Mouse (Mus musculus): ENCODE measurements at regions not wholly inside any gene's neighbourhood (a gene's known extent, or its start where the extent isn't known, plus 50 kb on each side); places are given as distances from the start of the nearest gene placed in this dataset.

DNA sequence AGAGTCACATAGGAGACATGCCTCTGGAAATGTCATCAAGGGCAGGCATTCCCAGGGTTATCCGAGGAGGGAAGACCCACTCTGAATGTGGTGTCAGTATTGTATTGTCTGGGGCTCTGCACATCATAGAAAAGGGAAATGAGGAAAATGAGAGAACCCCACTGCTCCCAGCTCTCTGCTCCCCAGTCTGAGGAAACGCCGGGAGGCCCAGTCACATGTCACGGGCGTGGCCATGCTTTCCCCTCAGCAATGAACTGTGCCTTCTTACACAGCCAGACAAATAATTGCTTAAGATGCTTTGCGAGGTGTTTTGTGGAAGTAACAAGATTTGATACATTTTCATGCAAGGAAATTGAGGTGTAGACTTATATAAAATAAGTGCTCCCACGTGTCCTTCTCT, 366.1 kb downstream of the Cbln4 start:
- ATAC-seq (replicated peaks; ENCODE audit: poor library complexity), result no peak

- no peak for ATAC-seq (replicated peaks; ENCODE audit: poor library complexity)
These were observed 367.2 kb downstream of the Cbln4 start for GRCm38 (mm10) chr2:171676083-171676482.

DNA sequence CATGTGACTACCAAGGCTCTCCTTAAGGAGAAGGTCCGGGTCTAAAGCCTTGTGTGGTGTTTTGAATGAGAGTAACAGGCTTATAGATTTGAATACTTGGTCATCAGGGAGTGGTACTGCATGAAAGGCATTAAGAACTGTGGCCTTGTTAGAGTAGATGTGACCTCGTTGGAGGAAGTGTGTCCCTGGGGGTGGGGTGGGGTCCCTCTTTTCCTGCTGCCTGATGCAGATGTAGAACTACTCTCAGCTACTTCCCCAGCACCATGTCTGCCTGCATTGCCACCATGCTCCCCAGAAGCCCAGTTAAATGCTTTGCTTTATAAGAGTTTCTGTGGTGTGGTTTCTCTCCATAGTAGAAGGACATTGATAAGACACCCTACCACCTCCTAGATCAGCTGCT, 367.9 kb downstream of the Cbln4 start:
- no peak for ATAC-seq (replicated peaks; ENCODE audit: poor library complexity)

DNA sequence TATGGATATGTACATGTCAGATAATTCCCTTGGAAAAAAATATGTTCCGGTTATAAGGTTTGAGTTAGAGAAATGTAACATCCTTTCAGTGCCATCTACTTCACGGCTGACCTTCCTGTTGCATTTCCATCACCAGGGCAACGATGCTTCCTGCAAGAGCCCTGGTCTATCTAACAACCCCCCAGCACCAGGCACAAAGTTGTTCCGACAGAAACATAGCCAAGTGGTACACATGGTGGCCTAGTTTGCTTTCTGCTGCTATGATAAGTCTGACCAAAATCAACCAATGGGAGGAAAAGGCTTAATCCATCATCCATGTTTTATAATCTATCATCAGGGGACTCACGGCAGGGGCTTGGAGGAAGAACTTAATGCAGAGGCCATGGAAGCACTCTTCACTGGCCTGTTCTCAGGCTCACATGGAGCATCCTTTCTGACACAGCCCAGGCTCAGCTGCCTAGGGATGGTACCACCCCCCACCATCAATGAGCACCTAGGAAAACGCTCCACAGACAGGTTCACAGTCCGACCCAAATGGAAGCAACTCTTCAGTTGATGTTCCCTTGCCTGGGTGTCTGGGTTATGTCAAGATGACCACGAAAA, 372.2 kb downstream of the Cbln4 start:
- no peak for ATAC-seq (replicated peaks; ENCODE audit: poor library complexity)

DNA sequence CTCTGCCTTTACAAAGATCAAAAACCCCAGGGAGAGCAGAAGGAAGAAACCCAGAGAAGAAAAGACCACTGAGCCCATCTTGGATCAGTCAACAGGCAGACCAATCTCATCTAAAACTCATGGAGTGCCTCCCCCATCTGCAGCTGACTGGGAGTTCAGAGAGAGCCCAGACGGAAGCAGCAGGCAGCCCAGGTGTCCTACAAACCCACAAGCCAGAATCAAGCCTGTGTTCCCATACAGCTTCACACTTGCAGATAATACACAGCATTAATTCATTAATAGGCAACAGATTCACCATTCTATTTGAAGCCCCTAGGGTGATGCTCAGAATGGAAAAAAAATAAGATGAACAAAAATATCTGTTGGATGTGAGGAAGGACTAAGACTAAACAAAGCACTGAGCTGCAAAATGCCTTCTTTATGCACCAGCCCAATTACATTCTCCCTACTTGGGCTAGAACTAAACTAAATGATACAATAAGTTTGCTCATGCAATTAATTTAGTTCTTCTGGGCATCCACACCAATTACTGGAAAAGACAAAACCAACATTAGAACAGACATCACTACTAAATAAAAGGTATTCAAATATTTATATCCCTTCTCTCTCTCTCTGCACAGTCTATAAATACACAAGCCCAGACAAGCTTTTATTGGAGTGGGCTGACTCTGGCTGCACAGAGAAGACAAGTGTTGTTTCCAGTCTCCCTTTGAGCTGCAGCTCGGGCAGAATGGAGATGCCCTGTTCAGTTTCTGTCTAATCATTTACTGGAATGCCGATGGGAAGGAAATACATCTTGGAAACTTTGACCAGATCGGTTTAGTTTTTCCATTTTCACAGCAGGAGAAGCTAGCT, 374.2 kb downstream of the Cbln4 start:
- no peak for ATAC-seq (replicated peaks; ENCODE audit: poor library complexity)

GRCm38 (mm10) chr2:171662571-171662970, 380.7 kb downstream of the Cbln4 start:
- no peak for ATAC-seq (replicated peaks; ENCODE audit: poor library complexity)

DNA sequence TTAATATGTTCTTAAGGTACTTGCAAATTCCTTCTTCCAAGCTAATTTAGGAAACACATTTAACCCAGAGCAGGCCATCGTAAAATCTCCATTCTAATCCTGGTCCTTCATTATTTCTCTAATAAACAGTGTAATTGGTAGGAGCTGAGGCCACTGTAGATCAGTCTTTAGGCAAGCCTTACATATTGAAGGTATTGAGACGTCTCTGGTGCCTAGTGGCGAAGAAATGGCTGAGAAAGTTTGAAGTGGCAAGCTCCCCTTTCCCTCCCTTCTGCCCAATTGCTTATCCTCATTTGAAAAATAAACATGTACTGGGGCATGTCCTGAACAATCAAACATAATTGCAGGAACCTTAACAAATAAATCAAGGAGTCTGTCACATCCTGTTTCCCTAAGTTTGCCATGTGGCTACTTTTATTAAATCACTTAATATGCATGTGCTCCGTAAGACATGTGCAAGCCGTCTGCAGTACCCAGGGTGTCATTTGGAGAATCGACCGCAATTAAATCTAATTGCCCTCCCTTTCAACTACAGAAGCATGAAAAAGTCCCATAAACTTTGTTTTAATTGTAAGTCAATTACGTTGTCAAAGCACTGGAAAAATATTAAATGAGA, 381.3 kb downstream of the Cbln4 start:
- no peak for ATAC-seq (replicated peaks; ENCODE audit: poor library complexity)

DNA sequence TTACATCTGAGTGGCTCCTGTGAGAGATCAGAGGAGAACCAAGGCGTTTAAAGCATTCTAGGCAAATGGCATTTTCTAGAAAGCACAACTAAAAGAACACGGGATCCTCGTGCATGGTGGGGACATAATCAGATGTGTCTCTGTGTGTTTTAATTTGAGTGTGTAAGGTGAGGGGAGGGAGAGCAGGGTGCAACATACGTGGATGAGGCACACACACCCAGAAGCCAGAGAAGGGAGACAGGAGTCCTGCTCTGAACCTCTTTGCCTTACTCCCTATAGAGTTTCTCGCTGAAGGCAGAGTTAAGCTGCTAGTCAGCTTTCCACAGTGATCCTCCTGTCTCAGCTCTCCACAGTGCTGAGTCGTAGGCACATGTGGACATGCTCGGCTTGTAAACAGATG, 386.1 kb downstream of the Cbln4 start:
- no peak for ATAC-seq (replicated peaks; ENCODE audit: poor library complexity)

DNA sequence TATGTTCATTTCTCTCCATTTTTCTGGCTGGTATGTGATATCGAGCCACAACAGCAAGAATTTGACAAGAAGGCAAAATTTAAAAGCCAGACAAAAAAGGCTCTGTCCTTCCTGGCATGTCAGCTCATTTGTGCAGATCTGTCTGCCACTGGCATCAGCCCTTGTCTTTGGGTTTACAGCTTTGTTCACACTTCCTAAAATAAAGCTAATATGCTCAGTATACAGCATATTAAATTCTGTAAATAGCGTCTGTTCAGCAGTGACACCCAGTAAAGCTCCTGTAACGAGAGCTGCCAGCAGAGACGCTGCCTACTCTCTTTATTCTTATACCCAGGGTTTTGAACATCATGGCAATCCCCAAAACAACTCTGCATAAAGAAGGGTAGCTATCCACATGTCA, 401.5 kb downstream of the Cbln4 start:
- ATAC-seq (replicated peaks; ENCODE audit: poor library complexity), result no peak

- no peak for ATAC-seq (replicated peaks; ENCODE audit: poor library complexity)
These were observed 402.8 kb downstream of the Cbln4 start for GRCm38 (mm10) chr2:171640478-171640877.

- no peak for ATAC-seq (replicated peaks; ENCODE audit: poor library complexity)
These were observed 404.3 kb downstream of the Cbln4 start for GRCm38 (mm10) chr2:171638931-171639330.

DNA sequence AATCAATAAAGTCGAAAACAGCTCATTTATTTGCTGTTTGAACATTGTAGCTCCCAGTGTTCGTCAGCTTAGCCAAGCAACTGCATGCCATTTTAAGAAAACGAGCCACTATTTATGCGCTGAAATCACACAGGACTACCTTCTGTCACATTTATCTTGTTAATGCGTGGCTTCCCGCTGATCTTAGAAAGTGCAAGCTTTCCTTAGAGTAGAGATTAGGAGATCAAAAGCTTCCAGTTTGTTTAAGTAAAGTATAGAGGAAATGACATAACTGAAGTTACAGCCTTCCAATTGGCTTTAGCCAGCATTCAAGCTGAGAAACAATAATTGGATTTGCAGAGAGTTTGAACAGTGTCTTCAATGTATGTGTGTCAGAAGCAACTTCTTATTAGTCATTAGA, 406.4 kb downstream of the Cbln4 start:
- ATAC-seq (replicated peaks; ENCODE audit: poor library complexity), result no peak

DNA sequence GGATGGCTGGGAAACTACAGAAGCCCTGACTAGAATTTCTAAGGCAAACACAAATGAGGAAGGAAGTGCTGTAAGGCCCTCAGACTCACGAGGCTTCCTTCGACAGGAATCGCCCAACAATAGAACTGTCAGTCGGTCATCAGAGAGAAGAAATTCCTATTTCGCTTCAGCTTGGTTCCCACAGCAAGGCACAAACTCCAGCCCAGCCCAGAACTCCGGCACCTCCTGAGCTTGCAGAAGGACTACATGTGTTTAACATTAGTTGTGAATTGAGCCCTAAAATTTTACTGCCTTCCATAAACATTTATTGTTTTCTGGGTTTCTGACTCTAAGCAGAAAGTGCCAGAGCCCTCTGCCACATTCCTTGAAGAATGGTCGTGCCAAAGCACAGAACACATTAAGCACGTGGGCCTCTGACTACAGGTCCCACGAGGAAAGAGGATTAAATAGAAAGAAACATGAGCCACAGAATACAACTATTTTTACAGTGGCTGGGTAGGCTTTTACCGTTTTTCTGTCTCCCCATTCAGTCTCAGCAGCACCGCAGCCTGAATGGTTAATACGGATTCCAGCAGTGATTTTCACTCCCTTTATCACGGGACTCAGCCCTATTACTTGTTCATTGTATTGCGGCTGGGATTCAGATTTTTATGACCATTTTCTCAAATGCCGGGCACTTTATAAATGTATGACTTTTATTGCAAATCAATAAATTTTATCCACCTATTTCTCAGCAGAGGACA, 409.7 kb downstream of the Cbln4 start:
- ATAC-seq (replicated peaks; ENCODE audit: poor library complexity), result no peak

- no peak for ATAC-seq (replicated peaks; ENCODE audit: poor library complexity)
These were observed 413.1 kb downstream of the Cbln4 start for GRCm38 (mm10) chr2:171630101-171630715.

- no peak for ATAC-seq (replicated peaks; ENCODE audit: poor library complexity)
These were observed 414.9 kb downstream of the Cbln4 start for GRCm38 (mm10) chr2:171628182-171628850.

- ATAC-seq (replicated peaks; ENCODE audit: poor library complexity), result no peak
These were observed 422.6 kb downstream of the Cbln4 start for GRCm38 (mm10) chr2:171620668-171621067.

DNA sequence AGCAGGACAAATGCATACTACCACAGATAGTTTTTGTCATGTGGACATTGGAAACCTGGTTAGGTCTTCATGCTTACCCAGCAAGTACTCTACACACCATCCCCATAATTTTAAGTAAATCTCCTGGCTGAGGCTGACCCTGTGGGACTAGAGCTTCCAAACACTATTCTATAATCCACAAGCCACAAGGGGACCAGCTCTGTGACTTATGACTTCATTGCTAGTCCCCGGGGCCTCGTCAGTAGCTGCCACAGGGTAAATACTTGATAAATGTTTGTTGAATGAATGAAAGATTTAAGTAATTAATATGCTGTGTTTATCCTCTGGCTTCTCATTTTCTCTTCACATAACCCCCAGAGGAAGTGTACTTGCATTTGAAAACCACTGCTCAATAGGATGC, 423.0 kb downstream of the Cbln4 start:
- no peak for ATAC-seq (replicated peaks; ENCODE audit: poor library complexity)

- ATAC-seq (replicated peaks; ENCODE audit: poor library complexity), result no peak
These were observed 424.5 kb downstream of the Cbln4 start for GRCm38 (mm10) chr2:171618771-171619170.

- ATAC-seq (replicated peaks; ENCODE audit: poor library complexity), result no peak
These were observed 424.9 kb downstream of the Cbln4 start for GRCm38 (mm10) chr2:171618333-171618732.

- ATAC-seq (replicated peaks; ENCODE audit: poor library complexity), result no peak
These were observed 427.8 kb downstream of the Cbln4 start for GRCm38 (mm10) chr2:171615462-171615861.
